Mouse (Mus musculus) B cell, adult (primary cell): Measurements from ENCODE around the gene Lect2. TPM values are rescaled to one million over a fixed set of nuclear protein-coding genes. Genes with fewer than 3 reads are reported as not detected.

Source experiments
- total RNA-seq: library from RNA; stranded (reverse); gene quantifications from 4 replicates; pipeline ENCODE4 v1.2.4, GENCODE M21; 2023; ENCODE audit not compliant: inconsistent age

Gene Lect2
- not detected in 4 replicates for total RNA-seq

GRCm38 (mm10) chr13:56548401-56548800 lies at the start of gene Lect2:
TSS of gene Lect2 (minus strand) at chr13:56548502.

GRCm38 (mm10) chr13:56522081-56522820 lies 26.1 kb downstream of the Lect2 start, which contains the start of gene Fbxl21:
TSS of gene Fbxl21 (plus strand) at chr13:56522472.

Other genes with a start within 250 kb of the Lect2 start
- not detected in 4 replicates for gene Gm3045, start 121.9 kb downstream of the Lect2 start, total RNA-seq
- gene Slc25a48, start 110.1 kb downstream of the Lect2 start, total RNA-seq: not detected in 4 replicates
- gene Il9, start 66.3 kb downstream of the Lect2 start, total RNA-seq: not detected in 4 replicates
- gene Fbxl21, start 26.0 kb downstream of the Lect2 start, total RNA-seq: 1.1 to 1.2 TPM (median 1.1 TPM) in 4 replicates
- gene Tgfbi, start 61.0 kb upstream of the Lect2 start, total RNA-seq: 2.7 to 3.9 TPM (median 3.4 TPM) in 4 replicates
- gene Smad5, start 154.5 kb upstream of the Lect2 start, total RNA-seq: 36.9 to 40.2 TPM (median 37.7 TPM) in 4 replicates
- gene Gm45623, start 205.3 kb upstream of the Lect2 start, total RNA-seq: not detected in 4 replicates